Mouse (Mus musculus) hindbrain, postnatal 0 days (tissue): ENCODE measurements around the gene Trarg1. TPM values are rescaled to one million over a fixed set of nuclear protein-coding genes. Genes with fewer than 3 reads are reported as not detected.
A peak's percentile ranks its signal among the peaks of the same experiment; 100 is the strongest.

Source experiments
- ATAC-seq: fragments of 200-750 bp; cut with Nextera tagmentation; 2 replicates; pipeline ENCODE4 v1.8.0; 2017; ENCODE audit warnings: mild to moderate bottlenecking, moderate TSS enrichment, moderate library complexity
- DNase-seq: peaks from one replicate; pipeline ENCODE4 v3.0.0-alpha.2; 2015; ENCODE audit warnings: low spot score
- H3K27ac ChIP-seq: fragments of 300-500 bp; sonication (generic); 2 replicates; pipeline ENCODE4 v1.5.1; 2014; ENCODE audit warnings: mild to moderate bottlenecking
- H3K27me3 ChIP-seq: fragments of 300-500 bp; sonication (generic); 2 replicates; pipeline ENCODE4 v1.6.1; 2014; ENCODE audit warnings: low read length, mixed read lengths; ENCODE audit not compliant: insufficient read depth
- H3K36me3 ChIP-seq: fragments of 300-500 bp; sonication (generic); 2 replicates; pipeline ENCODE4 v1.6.1; 2014; ENCODE audit warnings: low read length, mixed read lengths; ENCODE audit not compliant: insufficient read depth
- H3K4me1 ChIP-seq: fragments of 300-500 bp; sonication (generic); 2 replicates; pipeline ENCODE4 v1.6.1; 2014; ENCODE audit warnings: antibody characterized with exemption, low read length, mixed read lengths; ENCODE audit not compliant: insufficient read depth
- H3K4me2 ChIP-seq: fragments of 300-500 bp; sonication (generic); 2 replicates; pipeline ENCODE4 v1.6.1; 2014; ENCODE audit warnings: low read depth, mild to moderate bottlenecking, low read length, moderate library complexity, mixed read lengths
- H3K4me3 ChIP-seq: fragments of 300-500 bp; sonication (generic); 2 replicates; pipeline ENCODE4 v1.5.1; 2014; ENCODE audit warnings: low read length
- H3K9ac ChIP-seq: fragments of 300-500 bp; sonication (generic); replicated peaks from 2 replicates; pipeline ENCODE4 v1.6.1; 2014; ENCODE audit warnings: mild to moderate bottlenecking, low read length, moderate library complexity, mixed read lengths
- H3K9me3 ChIP-seq: fragments of 300-500 bp; sonication (generic); 2 replicates; pipeline ENCODE4 v1.6.1; 2016; ENCODE audit warnings: low read length, mixed read lengths
- CTCF ChIP-seq: IDR thresholded peaks from 2 replicates; pipeline ENCODE4 v1.5.1; 2016; ENCODE audit warnings: antibody characterized with exemption, control low read depth, low read depth
- WGBS: fragments of 180-500 bp; shearing (Covaris S2); extraction: QIAGEN DNeasy Blood & Tissue Kit; methylation state at CpG from one replicate; pipeline ENCODE4 v1.1.7; 2014; 5-methylcytosine and 5-hydroxymethylcytosine counted together
- polyA plus RNA-seq: library from polyadenylated mRNA; unstranded; fragments of >200 nt; fragmentation: Nextera tagmentation; extraction: Ambion mirVana; gene quantifications from 2 replicates; pipeline ENCODE4 v1.2.1, GENCODE M21; 2015
- total RNA-seq: library from RNA; depleted of rRNA; stranded (reverse); fragments of >200 nt; gene quantifications from 2 replicates; pipeline ENCODE4 v1.2.3, GENCODE M21; 2014

Trarg1 gene
- total and polyA plus RNA-seq, 2 experiments from 2014 or later: 0.05 to 0.46 TPM

- ATAC-seq: peak; percentile 46
These were observed 6.8 kb upstream of the Trarg1 start for GRCm38 (mm10) chr11:76672561-76673384.

GRCm38 (mm10) chr11:76674199-76674598, 5.4 kb upstream of the Trarg1 start:
- Histone ChIP-seq H3K4me1 (peaks cover 7% of the 10 kb centered on the region; the same call in 1 of the 2 replicates), H3K27ac (no peak overlapping the region), H3K36me3 (no peaks in the 10 kb centered on the region), H3K4me2 (no peak overlapping the region), H3K9ac (no peak overlapping the region), H3K9me3 (no peaks in the 10 kb centered on the region), H3K4me3 (no peak overlapping the region), H3K27me3 (peaks cover 12% of the 10 kb centered on the region)
- TF ChIP-seq CTCF: no peak
- 54% methylated on average over 8 of the region's 8 CpGs for WGBS
- no peak for ATAC-seq
- DNase-seq: no peak

More at GRCm38 (mm10) chr11:76672561-76673384, 6.8 kb upstream of the Trarg1 start:
- Histone ChIP-seq H3K4me3 (peak overlapping the region; percentile 32), H3K4me2 (peak overlapping the region; percentile 67), H3K27ac (peak overlapping the region; percentile 64; the same call in 1 of the 2 replicates), H3K27me3 (peaks cover 12% of the 10 kb centered on the region), H3K4me1 (peaks cover 7% of the 10 kb centered on the region; the same call in 1 of the 2 replicates), H3K36me3 (no peaks in the 10 kb centered on the region), H3K9ac (peak overlapping the region; percentile 47), H3K9me3 (no peaks in the 10 kb centered on the region)
- no peak for TF ChIP-seq CTCF
- 3% methylated on average over 64 of the region's 64 CpGs for WGBS
- DNase-seq: peak; percentile 47

- Histone ChIP-seq H3K4me3 (no peak overlapping the region), H3K36me3 (no peaks in the 10 kb centered on the region), H3K9me3 (no peaks in the 10 kb centered on the region), H3K4me1 (peaks cover 7% of the 10 kb centered on the region; the same call in 1 of the 2 replicates), H3K4me2 (no peak overlapping the region), H3K9ac (no peak overlapping the region), H3K27me3 (peaks cover 12% of the 10 kb centered on the region), H3K27ac (no peak overlapping the region)
- WGBS: 34% methylated on average over 4 of the region's 4 CpGs
- no peak for ATAC-seq
- DNase-seq: no peak
- peak; percentile 20; the same call in 1 of the 2 replicates for TF ChIP-seq CTCF
These were observed 4.9 kb upstream of the Trarg1 start for GRCm38 (mm10) chr11:76674704-76675103.

DNA sequence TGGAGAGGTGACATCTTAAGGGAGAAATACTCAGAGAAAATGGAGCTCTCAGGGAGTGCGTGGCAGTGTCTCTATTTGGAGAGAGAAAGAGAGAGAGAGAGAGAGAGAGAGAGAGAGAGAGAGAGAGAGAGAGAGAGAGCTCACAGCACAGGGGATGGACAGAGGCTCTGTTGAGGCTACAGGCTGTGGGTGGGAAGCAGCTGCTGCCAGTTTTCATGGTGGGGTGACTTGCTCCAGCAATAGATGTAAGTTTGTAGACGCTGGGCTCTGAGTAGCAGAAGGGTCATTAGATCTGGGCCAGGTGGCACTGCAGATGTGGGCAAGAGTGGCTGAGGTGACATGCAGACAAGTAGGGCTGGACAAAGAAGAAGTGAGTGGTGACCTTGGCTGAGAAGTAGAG, 6.0 kb downstream of the Trarg1 start:
- Histone ChIP-seq H3K4me3 (no peak overlapping the region), H3K27ac (no peak overlapping the region), H3K27me3 (no peaks in the 10 kb centered on the region), H3K4me1 (no peaks in the 10 kb centered on the region), H3K9ac (no peak overlapping the region), H3K9me3 (no peaks in the 10 kb centered on the region), H3K4me2 (no peak overlapping the region), H3K36me3 (no peaks in the 10 kb centered on the region)
- 84% methylated on average over 2 of the region's 2 CpGs for WGBS
- ATAC-seq (no peak), DNase-seq (no peak)
- no peak for TF ChIP-seq CTCF

- no peak overlapping the region for H3K4me2 ChIP-seq
- no peak for TF ChIP-seq CTCF
- DNase-seq (no peak), ATAC-seq (no peak)
- no peaks in the 10 kb centered on the region for H3K4me1 ChIP-seq
- no peaks in the 10 kb centered on the region for H3K9me3 ChIP-seq
- H3K4me3 ChIP-seq: no peak overlapping the region
- H3K27ac ChIP-seq: no peak overlapping the region
- WGBS: 86% methylated on average over 3 of the region's 3 CpGs
- no peaks in the 10 kb centered on the region for H3K27me3 ChIP-seq
- no peak overlapping the region for H3K9ac ChIP-seq
- H3K36me3 ChIP-seq: no peaks in the 10 kb centered on the region
These were observed 12.5 kb downstream of the Trarg1 start for GRCm38 (mm10) chr11:76692096-76692495.

GRCm38 (mm10) chr11:76695810-76696209, 16.2 kb downstream of the Trarg1 start:
- no peaks in the 10 kb centered on the region for H3K4me1 ChIP-seq
- H3K9ac ChIP-seq: no peak overlapping the region
- no peaks in the 10 kb centered on the region for H3K27me3 ChIP-seq
- H3K4me2 ChIP-seq: no peak overlapping the region
- 77% methylated on average over 6 of the region's 6 CpGs for WGBS
- H3K27ac ChIP-seq: no peak overlapping the region
- no peaks in the 10 kb centered on the region for H3K9me3 ChIP-seq
- no peaks in the 10 kb centered on the region for H3K36me3 ChIP-seq
- H3K4me3 ChIP-seq: no peak overlapping the region
- ATAC-seq (no peak), DNase-seq (no peak)
- TF ChIP-seq CTCF: no peak

DNA sequence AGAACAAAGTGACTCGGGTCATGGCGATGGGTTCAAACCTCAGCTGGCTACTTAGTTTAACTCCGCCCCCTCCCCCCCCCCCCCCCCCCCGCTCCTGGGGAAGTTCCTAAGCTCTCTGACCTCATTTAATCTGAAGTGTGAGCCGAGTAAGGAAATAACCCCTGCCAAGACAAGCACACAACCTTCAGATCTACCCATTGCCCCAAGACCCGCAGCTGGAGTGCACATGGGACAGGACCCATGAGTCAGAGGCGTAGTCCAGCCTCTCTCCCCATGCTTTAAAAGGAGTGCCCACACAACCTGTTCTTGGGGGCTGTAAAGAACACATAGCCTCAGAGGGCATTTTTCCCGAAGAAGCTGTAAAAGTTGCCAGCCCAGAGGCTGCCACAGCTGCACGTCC, 20.0 kb downstream of the Trarg1 start:
- DNase-seq (no peak), ATAC-seq (no peak)
- H3K4me2 ChIP-seq: 0 out of 2 replicates have a peak overlapping the region, but pooled peaks have one; percentile 10
- 65% methylated on average over 7 of the region's 9 CpGs for WGBS
- H3K4me3 ChIP-seq: no peak overlapping the region
- H3K4me1 ChIP-seq: no peaks in the 10 kb centered on the region
- H3K27me3 ChIP-seq: no peaks in the 10 kb centered on the region
- no peaks in the 10 kb centered on the region for H3K36me3 ChIP-seq
- TF ChIP-seq CTCF: no peak
- H3K9ac ChIP-seq: no peak overlapping the region
- no peak overlapping the region for H3K27ac ChIP-seq
- no peaks in the 10 kb centered on the region for H3K9me3 ChIP-seq
